Mouse (Mus musculus) embryo, embryonic 11.5 days (tissue): ENCODE results near the gene Cfap206.

ENCODE experiments used
- DNase-seq: peaks from one replicate; pipeline ENCODE4 v3.0.0-alpha.2; 2012; ENCODE audit warnings: low read depth, low spot score

The Cfap206 gene

GRCm38 (mm10) chr4:34673721-34674120 lies 56.3 kb downstream of the Cfap206 start:
- DNase-seq, result no peak

- DNase-seq, result no peak
Measured at GRCm38 (mm10) chr4:34667923-34668322, 62.1 kb downstream of the Cfap206 start.

- no peak for DNase-seq
Measured at GRCm38 (mm10) chr4:34661927-34662326, 68.1 kb downstream of the Cfap206 start.

GRCm38 (mm10) chr4:34661514-34661913 lies 68.5 kb downstream of the Cfap206 start:
- DNase-seq, result no peak

- no peak for DNase-seq
Measured at GRCm38 (mm10) chr4:34659012-34659411, 71.0 kb downstream of the Cfap206 start.

DNA sequence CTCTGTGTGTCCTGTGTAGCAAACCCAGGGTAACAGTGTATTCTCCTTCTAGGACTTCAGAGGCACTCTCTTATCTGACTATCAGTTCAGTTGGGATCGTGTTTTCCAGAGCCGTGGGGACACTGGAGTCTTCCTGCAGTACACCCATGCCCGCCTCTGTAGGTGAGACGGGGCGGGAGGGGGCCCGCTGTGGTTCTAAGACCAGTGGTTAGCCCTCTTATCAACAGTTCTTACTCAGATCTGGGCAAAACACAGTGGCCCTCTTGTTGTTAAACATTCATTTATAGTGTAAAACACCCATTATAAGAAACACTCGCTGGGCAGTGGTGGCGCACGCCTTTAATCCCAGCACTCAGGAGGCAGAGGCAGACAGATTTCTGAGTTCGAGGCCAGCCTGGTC lies 73.9 kb downstream of the Cfap206 start:
- DNase-seq, result no peak

DNA sequence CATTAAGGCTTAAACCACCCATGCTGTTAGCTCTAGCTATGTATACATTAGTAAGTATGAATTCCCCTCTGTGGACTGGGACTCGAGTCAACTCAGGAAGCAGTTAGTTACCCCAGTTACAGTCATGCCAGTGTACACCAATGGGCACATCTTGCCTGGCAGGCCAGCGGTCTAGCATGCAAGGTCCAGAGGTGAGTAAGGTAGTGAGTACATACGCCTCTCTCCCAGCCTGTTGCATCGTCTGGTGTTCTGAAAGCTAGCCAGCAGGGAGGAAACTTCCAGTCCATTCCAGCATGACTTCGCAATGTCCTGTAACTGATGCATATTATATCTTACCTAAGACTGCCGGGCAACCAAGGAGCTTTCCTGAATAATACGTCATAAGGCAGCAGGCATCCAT lies 76.8 kb downstream of the Cfap206 start:
- DNase-seq, result no peak

DNA sequence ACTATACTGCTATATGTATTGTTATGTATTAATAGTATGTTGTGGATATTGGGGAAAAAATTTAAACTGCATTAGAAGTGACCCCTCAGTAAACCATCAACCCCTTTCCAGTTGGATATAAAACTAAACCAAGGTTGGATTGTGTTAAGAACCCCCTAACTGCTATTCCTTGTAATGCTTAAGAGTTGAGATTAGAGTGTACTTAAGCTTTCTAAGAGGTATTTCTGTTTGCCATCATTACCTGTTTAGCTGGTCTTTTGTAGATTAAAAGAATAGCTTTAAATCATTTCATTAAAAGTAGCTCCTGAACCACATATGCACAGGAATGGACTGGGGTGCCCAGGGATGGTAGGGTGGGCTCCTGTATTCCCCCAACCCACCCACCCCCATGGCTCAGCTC lies 85.2 kb downstream of the Cfap206 start:
- no peak for DNase-seq

GRCm38 (mm10) chr4:34640731-34641130 lies 89.3 kb downstream of the Cfap206 start:
- no peak for DNase-seq

DNA sequence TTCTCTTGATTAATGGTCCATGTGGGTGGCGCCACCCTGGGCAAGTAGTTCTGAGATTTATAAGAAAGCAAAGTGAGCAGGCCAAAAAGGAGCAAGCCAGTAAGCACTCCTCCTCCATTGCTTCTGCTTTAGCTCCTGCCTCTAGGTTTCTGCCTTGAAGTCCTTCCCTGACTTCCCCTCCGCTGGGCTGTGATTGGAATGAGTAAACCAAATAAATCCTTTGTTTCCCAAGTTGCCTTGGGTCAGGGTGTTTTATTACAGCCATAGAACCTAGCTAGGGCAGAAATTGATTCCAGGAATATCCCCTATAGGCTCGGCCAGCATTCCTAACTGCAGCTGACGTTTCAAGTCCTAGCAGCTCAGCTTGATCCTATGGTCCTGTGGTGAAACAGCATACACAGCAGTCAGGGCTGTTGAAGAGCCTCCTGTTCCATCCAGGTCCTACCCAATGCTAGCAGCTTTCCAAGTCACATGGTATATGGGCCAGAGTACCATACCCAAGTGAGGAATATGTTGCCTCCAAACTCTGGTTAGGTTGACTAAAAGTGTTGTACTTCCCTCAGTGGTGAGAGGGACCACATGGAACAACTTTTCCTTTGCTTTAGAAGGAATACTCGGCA lies 90.2 kb downstream of the Cfap206 start:
- no peak for DNase-seq
